Mouse (Mus musculus) megakaryocyte, embryonic 14.5 days (primary cell): ENCODE results near the gene Scarf1. TPM values are rescaled to one million over a fixed set of nuclear protein-coding genes. Genes with fewer than 3 reads are reported as not detected.

Experiments
- H3K27me3 ChIP-seq: replicated peaks from 2 replicates; pipeline ENCODE3; 2012; ENCODE audit warnings: inconsistent platforms
- H3K36me3 ChIP-seq: replicated peaks from 2 replicates; pipeline ENCODE3; 2012; ENCODE audit warnings: low read length, inconsistent platforms, mixed read lengths
- H3K4me1 ChIP-seq: 2 replicates; pipeline ENCODE4 v1.6.1; 2012; ENCODE audit warnings: inconsistent platforms
- H3K4me3 ChIP-seq: replicated peaks from 2 replicates; pipeline ENCODE3; 2012; ENCODE audit warnings: moderate library complexity, mild to moderate bottlenecking, inconsistent platforms
- H3K9me3 ChIP-seq: 2 replicates; pipeline ENCODE4 v1.6.1; 2012; ENCODE audit warnings: inconsistent platforms
- FLI1 ChIP-seq: IDR thresholded peaks from 2 replicates; pipeline ENCODE4 v1.6.1; 2012; ENCODE audit warnings: low read length, inconsistent platforms, mixed read lengths
- GATA1 ChIP-seq: IDR thresholded peaks from 3 replicates; pipeline ENCODE4 v1.6.1; 2012; ENCODE audit warnings: mixed read lengths, low read length, inconsistent platforms, borderline replicate concordance
- polyA plus RNA-seq: library from polyadenylated mRNA; stranded (reverse); fragments of >175 nt; gene quantifications from 2 replicates; pipeline ENCODE4 v1.2.3, GENCODE M21; 2012; ENCODE audit warnings: low replicate concordance; ENCODE audit not compliant: insufficient read depth

The Scarf1 gene
- polyA plus RNA-seq, 1 experiment, result 42.5 TPM

- no peak for TF ChIP-seq GATA1
- TF ChIP-seq FLI1, result no peak
- H3K4me1 ChIP-seq, result peaks cover 56% of the 10 kb centered on the region
- H3K36me3 ChIP-seq, result peaks cover 88% of the 10 kb centered on the region
- peaks cover 7% of the 10 kb centered on the region; the same call in 1 of the 2 replicates for H3K9me3 ChIP-seq
- H3K27me3 ChIP-seq, result no peaks in the 10 kb centered on the region
- H3K4me3 ChIP-seq, result no peak overlapping the region
Observed at GRCm38 (mm10) chr11:75560530-75561409, 47.4 kb downstream of the Scarf1 start.

DNA sequence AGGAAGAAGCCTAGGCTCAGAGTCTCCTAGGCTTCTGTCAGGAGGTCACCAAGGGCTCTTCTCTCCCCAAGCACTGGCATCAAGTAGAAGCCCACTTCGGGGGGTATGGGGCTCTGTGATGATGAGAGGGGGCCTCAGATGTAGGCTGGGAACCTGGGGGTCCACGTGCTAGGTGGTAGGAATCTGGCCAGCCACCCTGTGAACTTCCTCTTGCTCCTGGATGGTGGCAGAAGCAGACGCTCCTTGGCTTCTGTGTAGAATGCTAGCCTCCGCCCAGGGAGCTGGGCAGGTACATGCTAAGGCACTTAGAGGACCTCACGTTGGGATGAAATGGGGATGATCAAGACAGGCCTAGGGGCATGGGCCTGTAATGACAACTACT is 48.1 kb downstream of the Scarf1 start:
- peaks cover 7% of the 10 kb centered on the region; the same call in 1 of the 2 replicates for H3K9me3 ChIP-seq
- H3K36me3 ChIP-seq, result peaks cover 94% of the 10 kb centered on the region
- no peak for TF ChIP-seq FLI1
- TF ChIP-seq GATA1, result no peak
- H3K4me3 ChIP-seq, result no peak overlapping the region
- H3K27me3 ChIP-seq, result no peaks in the 10 kb centered on the region
- H3K4me1 ChIP-seq, result peaks cover 62% of the 10 kb centered on the region

GRCm38 (mm10) chr11:75562840-75563239 is 49.5 kb downstream of the Scarf1 start:
- peaks cover 95% of the 10 kb centered on the region for H3K36me3 ChIP-seq
- H3K4me1 ChIP-seq, result peaks cover 76% of the 10 kb centered on the region
- no peak for TF ChIP-seq GATA1
- no peak for TF ChIP-seq FLI1
- H3K27me3 ChIP-seq, result no peaks in the 10 kb centered on the region
- H3K4me3 ChIP-seq, result peak overlapping the region; percentile 39
- 0 out of 2 replicates have a peak, but pooled peaks cover under 1% of the 10 kb centered on the region for H3K9me3 ChIP-seq

DNA sequence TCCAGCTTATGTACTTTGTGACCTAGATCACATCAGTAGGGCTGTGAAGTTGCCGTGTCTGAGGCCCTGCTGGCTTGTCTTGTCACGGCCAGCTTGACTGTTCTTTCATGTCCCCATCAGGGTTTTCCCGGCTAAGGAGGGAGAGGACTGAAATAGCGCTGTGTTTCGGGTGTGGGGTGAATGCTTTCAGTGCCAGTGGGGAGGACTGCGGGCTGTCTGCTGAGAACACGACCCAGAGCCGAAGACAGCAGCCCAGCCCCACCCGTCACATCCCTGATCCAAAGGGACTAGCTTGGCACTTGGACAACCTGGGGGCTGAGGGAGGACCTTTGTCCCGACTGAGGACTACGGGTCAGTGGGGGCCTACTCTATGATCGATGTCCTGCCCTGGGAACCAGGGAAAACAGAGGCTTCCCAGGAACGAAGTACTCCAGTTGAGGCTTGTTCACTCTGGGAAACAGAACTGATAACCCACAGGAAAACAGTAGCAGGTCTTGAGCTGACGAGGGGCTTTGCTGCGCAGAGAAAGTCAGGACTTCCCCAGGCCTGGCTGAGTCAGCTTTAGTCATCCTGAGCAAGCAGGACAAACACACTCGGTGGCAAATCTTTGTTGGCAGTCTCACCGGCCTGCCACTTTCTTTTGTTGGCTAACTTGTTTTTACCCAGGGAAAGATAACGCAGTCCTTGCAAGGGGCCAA is 50.7 kb downstream of the Scarf1 start:
- Histone ChIP-seq H3K4me1 (peaks cover 78% of the 10 kb centered on the region), H3K4me3 (peak overlapping the region; percentile 75), H3K36me3 (peaks cover 95% of the 10 kb centered on the region), H3K9me3 (no peaks in the 10 kb centered on the region), H3K27me3 (no peaks in the 10 kb centered on the region)
- TF ChIP-seq FLI1 (no peak), GATA1 (no peak)

DNA sequence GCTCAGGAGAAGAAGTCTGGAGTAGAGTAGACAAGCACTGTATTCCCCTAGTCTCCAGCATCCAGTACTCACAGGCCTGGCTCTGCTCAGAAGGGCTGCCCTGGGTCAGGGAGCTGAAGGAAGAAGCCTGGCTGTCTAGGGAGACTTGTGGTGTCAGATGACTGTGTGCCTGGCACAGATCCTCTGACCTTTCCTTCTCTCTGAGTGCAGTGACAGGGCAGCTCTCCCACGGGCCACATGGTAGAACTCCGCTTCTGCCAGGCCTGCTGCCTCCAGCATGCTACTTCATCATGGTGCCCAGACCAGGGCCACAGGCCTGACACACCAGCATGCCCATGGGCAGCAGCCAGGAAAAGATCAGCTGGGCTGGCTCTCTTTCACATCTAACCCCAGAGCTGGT is 52.5 kb downstream of the Scarf1 start:
- H3K4me3 ChIP-seq, result peak overlapping the region; percentile 51
- no peaks in the 10 kb centered on the region for H3K27me3 ChIP-seq
- peaks cover 79% of the 10 kb centered on the region for H3K4me1 ChIP-seq
- no peaks in the 10 kb centered on the region for H3K9me3 ChIP-seq
- H3K36me3 ChIP-seq, result peaks cover 97% of the 10 kb centered on the region
- no peak for TF ChIP-seq FLI1
- no peak for TF ChIP-seq GATA1

GRCm38 (mm10) chr11:75566276-75567196 is 53.2 kb downstream of the Scarf1 start:
- TF ChIP-seq GATA1, result no peak
- no peak for TF ChIP-seq FLI1
- Histone ChIP-seq H3K4me1 (peaks cover 79% of the 10 kb centered on the region), H3K9me3 (no peaks in the 10 kb centered on the region), H3K4me3 (peak overlapping the region; percentile 51), H3K36me3 (peaks cover 96% of the 10 kb centered on the region), H3K27me3 (peaks cover under 1% of the 10 kb centered on the region)

DNA sequence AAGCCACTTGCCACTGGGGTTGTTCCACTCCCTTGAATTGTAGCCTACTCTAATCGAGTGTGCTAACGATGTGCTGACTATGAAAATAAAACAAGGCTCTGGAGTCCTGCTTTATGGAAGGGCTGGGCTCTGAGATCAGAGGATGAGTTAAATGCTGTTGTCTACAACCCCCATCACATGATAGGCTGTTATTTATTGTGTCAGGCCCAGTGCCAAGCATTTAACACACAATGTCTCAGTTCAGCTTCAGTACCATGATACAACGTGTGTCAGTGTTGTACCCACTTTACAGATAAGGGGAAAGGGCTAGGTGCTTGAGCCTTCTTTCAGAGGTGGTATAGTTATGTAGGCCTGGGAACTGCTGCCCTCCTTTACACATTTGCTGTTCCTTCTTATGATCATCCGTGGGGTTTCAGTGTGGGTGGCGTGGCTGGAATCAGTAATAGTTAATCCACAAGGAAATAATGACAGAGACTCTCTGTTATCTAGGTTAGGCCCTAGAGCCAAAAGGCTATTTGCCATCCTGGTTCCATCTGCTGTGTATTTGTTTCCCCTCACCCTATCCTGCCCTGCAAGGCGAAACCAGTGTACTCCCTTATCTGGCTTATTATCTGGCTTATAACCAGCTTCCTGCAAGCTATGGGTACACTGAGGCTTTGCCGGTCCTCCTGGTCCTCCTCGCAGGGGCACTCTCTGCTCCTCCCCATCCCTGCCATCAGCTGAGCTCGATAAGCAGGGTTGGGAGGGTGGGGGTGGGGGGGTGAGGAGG is 54.2 kb downstream of the Scarf1 start:
- Histone ChIP-seq H3K36me3 (peaks cover 95% of the 10 kb centered on the region), H3K27me3 (peaks cover 2% of the 10 kb centered on the region), H3K4me1 (peaks cover 81% of the 10 kb centered on the region), H3K4me3 (no peak overlapping the region), H3K9me3 (no peaks in the 10 kb centered on the region)
- no peak for TF ChIP-seq FLI1
- no peak for TF ChIP-seq GATA1

- H3K27me3 ChIP-seq, result peaks cover 2% of the 10 kb centered on the region
- TF ChIP-seq GATA1, result no peak
- no peak for TF ChIP-seq FLI1
- H3K4me3 ChIP-seq, result no peak overlapping the region
- peaks cover 81% of the 10 kb centered on the region for H3K4me1 ChIP-seq
- H3K9me3 ChIP-seq, result no peaks in the 10 kb centered on the region
- peaks cover 95% of the 10 kb centered on the region for H3K36me3 ChIP-seq
Observed at GRCm38 (mm10) chr11:75568115-75568511, 54.8 kb downstream of the Scarf1 start.

- Histone ChIP-seq H3K27me3 (peaks cover 2% of the 10 kb centered on the region), H3K9me3 (no peaks in the 10 kb centered on the region), H3K36me3 (peaks cover 90% of the 10 kb centered on the region), H3K4me3 (no peak overlapping the region), H3K4me1 (peaks cover 80% of the 10 kb centered on the region)
- TF ChIP-seq GATA1 (no peak), FLI1 (no peak)
Observed at GRCm38 (mm10) chr11:75568962-75569361, 55.6 kb downstream of the Scarf1 start.
